Mouse (Mus musculus) kidney, adult 2 months (tissue): ENCODE measurements around the gene Gm11555.
"Not testable (repeated sequence)": the region's sequence is repeated elsewhere in the genome, so short reads cannot be mapped to it uniquely, and the experiment has no call there.

ENCODE experiments used
- CTCF ChIP-seq: fragments of 200-500 bp; conservative IDR thresholded peaks from 2 replicates; pipeline ENCODE4 v1.5.1; 2011; ENCODE audit warnings: low read depth, mild to moderate bottlenecking, control low read depth, low read length, moderate library complexity, mixed read lengths; ENCODE audit not compliant: insufficient read depth, insufficient read length
- POLR2A ChIP-seq: fragments of 200-500 bp; IDR thresholded peaks from one replicate; pipeline ENCODE4 v1.6.1; 2011; ENCODE audit warnings: low read depth, low read length, control low read depth

DNA sequence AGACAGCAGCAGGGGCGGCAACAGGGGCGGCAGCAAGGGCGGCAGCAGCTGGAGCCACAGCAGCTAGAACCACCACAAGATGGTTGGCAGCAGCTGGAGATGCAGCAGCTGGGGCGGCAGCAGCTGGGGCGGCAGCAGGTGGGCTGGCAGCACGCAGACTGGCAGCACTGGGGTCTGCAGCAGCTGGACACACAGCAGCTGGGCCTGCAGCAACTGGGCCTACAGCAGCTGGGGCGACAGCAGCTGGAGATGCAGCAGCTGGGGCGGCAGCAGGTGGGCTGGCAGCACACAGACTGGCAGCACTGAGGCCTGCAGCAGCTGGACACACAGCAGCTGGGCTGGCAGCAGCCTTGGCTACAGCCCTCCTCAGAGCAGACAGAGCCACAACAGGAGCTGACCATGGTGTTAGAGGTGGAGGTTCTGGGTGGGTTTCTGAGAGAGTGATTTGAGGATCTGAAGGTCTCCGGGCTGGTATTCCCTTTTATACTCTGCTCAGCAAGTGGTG, 6.3 kb downstream of the Gm11555 start, which contains the start of gene Krtap4-7:
- not testable (repeated sequence) for TF ChIP-seq CTCF, POLR2A
